8 mouse cellular contexts compared by ENCODE assay signal in genomic region chr5:112324637-112325545, GRCm38 (mm10). TPM values are rescaled to one million over a fixed set of nuclear protein-coding genes. Genes with fewer than 3 reads are reported as not detected.
DNase-seq lines count a peak whose midpoint lies in the region; ATAC-seq and TF ChIP-seq lines count a peak whose summit lies in the region.

No protein-coding gene starts in this region.

- H3K4me2 ChIP-seq in heart, embryonic 16.5 days (ENCODE audit: low read depth, low read length) = peak overlapping the region; percentile 70
- peak overlapping the region; percentile 75 for H3K4me2 ChIP-seq in stomach, embryonic 15.5 days

- no peak for TF ChIP-seq CTCF in layer of hippocampus, adult 2 months (conservative IDR thresholded peaks at IDR 0.05)

- peaks cover 22% of the 10 kb centered on the region for H3K4me1 ChIP-seq in heart, embryonic 16.5 days (ENCODE audit: control insufficient read depth, insufficient read depth, low read length)
- peaks cover 12% of the 10 kb centered on the region for H3K4me1 ChIP-seq in stomach, embryonic 15.5 days

- no peak for DNase-seq in layer of hippocampus, adult 2 months (ENCODE audit: low spot score in 2 of 2)
- no peak for DNase-seq in layer of hippocampus, postnatal 10 days (ENCODE audit: low spot score in 2 of 2)
- peak; percentile 35 for DNase-seq in embryo, embryonic 11.5 days (ENCODE audit: low read depth, low spot score)
- DNase-seq in kidney, postnatal 4 days = peak; percentile 70 to 79
- peak; percentile 58 for DNase-seq in mesoderm, embryonic 11.5 days (ENCODE audit: low read depth, low spot score)
- no peak for DNase-seq in right cerebral cortex, postnatal 36 days (ENCODE audit: low spot score in 2 of 2)

- no peaks in the 10 kb centered on the region for H3K27me3 ChIP-seq in heart, embryonic 16.5 days (ENCODE audit: control insufficient read depth, insufficient read depth, low read length)
- no peaks in the 10 kb centered on the region for H3K27me3 ChIP-seq in stomach, embryonic 15.5 days (replicated peaks)

- H3K36me3 ChIP-seq in heart, embryonic 16.5 days (ENCODE audit: control insufficient read depth, insufficient read depth) = peaks cover 8% of the 10 kb centered on the region
- H3K36me3 ChIP-seq in stomach, embryonic 15.5 days = peaks cover 16% of the 10 kb centered on the region

- 16% methylated on average over 24 of the region's 24 CpGs for WGBS in heart, embryonic 16.5 days
- 17% methylated on average over 24 of the region's 24 CpGs for WGBS in stomach, embryonic 15.5 days

- peak; percentile 68; the same call in 1 of the 2 replicates for ATAC-seq in heart, embryonic 16.5 days (replicated peaks; ENCODE audit: extremely low read depth, insufficient read depth, low FRiP score)
- peak; percentile 83 for ATAC-seq in stomach, embryonic 15.5 days (ENCODE audit: insufficient read depth, low FRiP score, low read depth)

- H3K9ac ChIP-seq in heart, embryonic 16.5 days (ENCODE audit: low read length) = peak overlapping the region; percentile 57
- no peak overlapping the region for H3K9ac ChIP-seq in stomach, embryonic 15.5 days

- H3K27ac ChIP-seq in layer of hippocampus, adult 2 months = peak overlapping the region; percentile 95; the same call in 1 of the 2 replicates
- peak overlapping the region; percentile 88 for H3K27ac ChIP-seq in heart, embryonic 16.5 days (ENCODE audit: low read length)
- peak overlapping the region; percentile 84; the same call in 1 of the 2 replicates for H3K27ac ChIP-seq in stomach, embryonic 15.5 days

- H3K4me3 ChIP-seq in layer of hippocampus, adult 2 months = no peak overlapping the region
- H3K4me3 ChIP-seq in heart, embryonic 16.5 days (ENCODE audit: low read length) = peak overlapping the region; percentile 100
- peak overlapping the region; percentile 100 for H3K4me3 ChIP-seq in stomach, embryonic 15.5 days (replicated peaks)

- no peaks in the 10 kb centered on the region; the same call in 1 of the 2 replicates for H3K9me3 ChIP-seq in heart, embryonic 16.5 days (replicated peaks; ENCODE audit: control insufficient read depth, low read length)
- H3K9me3 ChIP-seq in stomach, embryonic 15.5 days = no peaks in the 10 kb centered on the region

RNA-seq across cellular contexts. Expression of gene Tfip11, which starts 1.3 kb away (rescaled TPM):
- total RNA-seq in layer of hippocampus, adult 2 months (2021) = 10 to 100 TPM; 40.6 to 40.8 TPM
- 10 to 100 TPM; 30.9 to 33.4 TPM for total RNA-seq in layer of hippocampus, postnatal 10 days (2021)
- 19.1 and 20.1 TPM in 2 replicates for polyA plus RNA-seq in heart, embryonic 16.5 days (2015; fragmentation: Nextera tagmentation; extraction: Ambion mirVana)
- 23.3 and 25.3 TPM in 2 replicates for polyA plus RNA-seq in stomach, embryonic 15.5 days (2015; fragmentation: Nextera tagmentation; extraction: Ambion mirVana)

RNA-seq across cellular contexts. Expression of gene Srrd, which starts 17.9 kb away (rescaled TPM):
- 10 to 100 TPM; 21.4 to 30.4 TPM for total RNA-seq in layer of hippocampus, adult 2 months (2021)
- total RNA-seq in layer of hippocampus, postnatal 10 days (2021) = 10 to 100 TPM; 26.8 to 27.4 TPM
- polyA plus RNA-seq in heart, embryonic 16.5 days (2015; fragmentation: Nextera tagmentation; extraction: Ambion mirVana) = 23.5 and 24.7 TPM in 2 replicates
- 34.0 and 37.3 TPM in 2 replicates for polyA plus RNA-seq in stomach, embryonic 15.5 days (2015; fragmentation: Nextera tagmentation; extraction: Ambion mirVana)

RNA-seq across cellular contexts. Expression of gene Hps4, which starts 18.0 kb away (rescaled TPM):
- 10 to 100 TPM; 30.3 to 37.5 TPM for total RNA-seq in layer of hippocampus, adult 2 months (2021)
- total RNA-seq in layer of hippocampus, postnatal 10 days (2021) = 10 to 100 TPM; 25.2 to 30.6 TPM
- polyA plus RNA-seq in heart, embryonic 16.5 days (2015; fragmentation: Nextera tagmentation; extraction: Ambion mirVana) = 18.9 and 19.7 TPM in 2 replicates
- 31.7 and 32.9 TPM in 2 replicates for polyA plus RNA-seq in stomach, embryonic 15.5 days (2015; fragmentation: Nextera tagmentation; extraction: Ambion mirVana)

RNA-seq across cellular contexts. Expression of gene Gm6583, which starts 30.9 kb away (rescaled TPM):
- total RNA-seq in layer of hippocampus, adult 2 months (2021) = not detected
- not detected for total RNA-seq in layer of hippocampus, postnatal 10 days (2021)
- 0.06 and 0.16 TPM in 2 replicates for polyA plus RNA-seq in heart, embryonic 16.5 days (2015; fragmentation: Nextera tagmentation; extraction: Ambion mirVana)
- polyA plus RNA-seq in stomach, embryonic 15.5 days (2015; fragmentation: Nextera tagmentation; extraction: Ambion mirVana) = 0.22 and 0.24 TPM in 2 replicates

RNA-seq across cellular contexts. Expression of gene Tpst2, which starts 48.4 kb away (rescaled TPM):
- total RNA-seq in layer of hippocampus, adult 2 months (2021) = 10 to 100 TPM; 45.3 to 45.4 TPM
- total RNA-seq in layer of hippocampus, postnatal 10 days (2021) = 10 to 100 TPM; 34.0 to 38.9 TPM
- polyA plus RNA-seq in heart, embryonic 16.5 days (2015; fragmentation: Nextera tagmentation; extraction: Ambion mirVana) = 51.0 and 53.0 TPM in 2 replicates
- 40.8 and 44.4 TPM in 2 replicates for polyA plus RNA-seq in stomach, embryonic 15.5 days (2015; fragmentation: Nextera tagmentation; extraction: Ambion mirVana)

Comparison
In these comparisons a context has a peak if more than half of its experiments do, and no peak if none do; other contexts are left out.
1. DNase-seq: peak in embryo, embryonic 11.5 days (single experiment), kidney, postnatal 4 days (2 of 2) and mesoderm, embryonic 11.5 days (single experiment); none in layer of hippocampus, adult 2 months (0 of 2), layer of hippocampus, postnatal 10 days (0 of 2) and right cerebral cortex, postnatal 36 days (0 of 2).
2. Peak in every context shown above with its lines, with median percentiles within 50 percentile points of each other: H3K27ac ChIP-seq.